Mouse (Mus musculus) forebrain, embryonic 13.5 days (tissue): ENCODE results near the gene Kif5c. TPM values are rescaled to one million over a fixed set of nuclear protein-coding genes. Genes with fewer than 3 reads are reported as not detected.

Experiments
- ATAC-seq: fragments of 200-750 bp; cut with Nextera tagmentation; 2 replicates; pipeline ENCODE4 v1.8.0; 2017
- H3K27ac ChIP-seq: fragments of 300-500 bp; sonication (generic); 2 replicates; pipeline ENCODE4 v1.5.1; 2015; ENCODE audit warnings: inconsistent platforms, mild to moderate bottlenecking, moderate library complexity
- H3K27me3 ChIP-seq: fragments of 300-500 bp; sonication (generic); 2 replicates; pipeline ENCODE4 v1.6.1; 2015; ENCODE audit warnings: mild to moderate bottlenecking, inconsistent platforms
- H3K36me3 ChIP-seq: fragments of 300-500 bp; sonication (generic); 2 replicates; pipeline ENCODE4 v1.6.1; 2015; ENCODE audit warnings: mild to moderate bottlenecking, inconsistent platforms; ENCODE audit not compliant: poor library complexity, severe bottlenecking
- H3K4me1 ChIP-seq: fragments of 300-500 bp; sonication (generic); 2 replicates; pipeline ENCODE4 v1.6.1; 2015; ENCODE audit warnings: inconsistent platforms
- H3K4me2 ChIP-seq: fragments of 300-500 bp; sonication (generic); 2 replicates; pipeline ENCODE4 v1.6.1; 2015; ENCODE audit warnings: inconsistent platforms, mild to moderate bottlenecking, moderate library complexity
- H3K4me3 ChIP-seq: fragments of 300-500 bp; sonication (generic); 2 replicates; pipeline ENCODE4 v1.5.1; 2015; ENCODE audit warnings: mild to moderate bottlenecking, inconsistent platforms
- H3K9ac ChIP-seq: fragments of 300-500 bp; sonication (generic); 2 replicates; pipeline ENCODE4 v1.6.1; 2015; ENCODE audit warnings: mild to moderate bottlenecking, inconsistent platforms
- H3K9me3 ChIP-seq: fragments of 300-500 bp; sonication (generic); replicated peaks from 2 replicates; pipeline ENCODE4 v1.6.1; 2016; ENCODE audit warnings: inconsistent platforms
- WGBS: fragments of 180-500 bp; shearing (Covaris S2); methylation state at CpG from one replicate; pipeline ENCODE4 v1.1.7; 2015; 5-methylcytosine and 5-hydroxymethylcytosine counted together
- polyA plus RNA-seq: library from polyadenylated mRNA; unstranded; fragments of >200 nt; fragmentation: Nextera tagmentation; extraction: Ambion mirVana; gene quantifications from 2 replicates; pipeline ENCODE4 v1.2.1, GENCODE M21; 2015

Gene Kif5c
- polyA plus RNA-seq, 1 experiment from 2014 or later, result 129 TPM

DNA sequence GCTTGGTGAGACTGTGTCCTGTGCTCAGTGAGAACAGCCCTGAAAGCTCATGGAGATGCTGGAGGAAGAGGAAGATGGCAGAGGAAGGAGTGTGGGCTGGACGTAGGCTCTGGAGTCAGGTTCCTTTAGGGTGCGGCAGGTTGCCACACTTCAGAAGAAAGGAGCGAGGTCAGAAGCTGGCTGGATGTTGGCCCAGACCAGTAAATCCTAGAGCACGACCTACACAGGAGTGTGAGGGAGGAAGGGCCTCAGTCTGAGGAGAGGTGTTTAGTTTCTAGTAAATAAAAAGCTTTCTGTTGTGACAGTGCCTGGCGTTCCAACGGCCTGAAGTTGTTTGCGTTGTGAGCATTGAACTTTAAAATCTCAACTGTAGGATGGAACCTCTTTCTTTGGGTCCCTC lies 59.3 kb downstream of the Kif5c start:
- Histone ChIP-seq H3K4me1 (peaks cover 53% of the 10 kb centered on the region), H3K36me3 (peaks cover 22% of the 10 kb centered on the region; the same call in 1 of the 2 replicates), H3K27ac (peak overlapping the region; percentile 61), H3K4me3 (no peak overlapping the region), H3K9me3 (no peaks in the 10 kb centered on the region), H3K9ac (no peak overlapping the region), H3K27me3 (no peaks in the 10 kb centered on the region), H3K4me2 (no peak overlapping the region)
- 76% methylated on average over 7 of the region's 7 CpGs for WGBS
- 0 out of 2 replicates have a peak, but pooled peaks have one; percentile 14 for ATAC-seq

DNA sequence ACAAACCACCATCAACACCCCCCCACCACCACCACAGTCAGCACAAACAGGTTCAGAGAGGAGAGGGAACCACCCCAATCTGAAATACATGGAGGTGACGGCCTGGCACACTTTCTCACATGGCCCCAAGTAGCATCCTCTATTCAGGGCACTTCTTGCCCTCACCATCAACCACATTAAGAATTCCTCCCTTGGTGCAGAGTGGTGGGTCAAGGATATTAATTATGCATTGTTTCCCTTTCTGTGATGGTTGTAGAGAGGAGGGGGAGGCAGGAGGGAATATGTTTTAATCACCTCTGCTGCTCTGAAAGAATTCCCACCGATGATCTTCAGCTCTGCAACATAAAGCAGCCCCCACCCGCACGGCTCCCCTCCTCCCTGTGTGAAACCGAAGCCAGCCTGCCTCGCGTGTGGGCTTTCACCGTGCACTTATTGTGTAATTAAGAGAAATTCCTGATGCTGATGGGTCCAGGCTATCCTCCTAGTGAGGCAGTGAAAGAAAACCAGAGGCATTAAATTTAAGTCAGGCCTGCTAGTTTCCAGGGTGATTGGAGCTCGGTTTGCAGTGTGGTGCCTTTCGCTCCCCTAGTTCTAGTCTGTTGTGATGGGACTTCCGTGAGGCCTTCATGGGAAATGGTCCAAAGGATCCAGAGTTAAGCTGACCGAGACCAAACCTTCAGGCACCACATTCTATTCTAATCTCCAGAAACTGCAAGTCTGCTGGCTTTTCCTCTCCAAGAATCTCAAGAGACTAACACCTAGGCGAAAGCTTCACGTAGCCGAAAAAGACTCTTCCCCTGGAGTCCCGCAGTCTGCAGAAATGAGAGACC lies 60.3 kb downstream of the Kif5c start:
- Histone ChIP-seq H3K9ac (peak overlapping the region; percentile 16; the same call in 1 of the 2 replicates), H3K36me3 (peaks cover 26% of the 10 kb centered on the region; the same call in 1 of the 2 replicates), H3K4me2 (no peak overlapping the region), H3K9me3 (no peaks in the 10 kb centered on the region), H3K27ac (peak overlapping the region; percentile 61), H3K27me3 (no peaks in the 10 kb centered on the region), H3K4me1 (peaks cover 54% of the 10 kb centered on the region), H3K4me3 (no peak overlapping the region)
- peak; percentile 28 for ATAC-seq
- 54% methylated on average over 16 of the region's 16 CpGs for WGBS

DNA sequence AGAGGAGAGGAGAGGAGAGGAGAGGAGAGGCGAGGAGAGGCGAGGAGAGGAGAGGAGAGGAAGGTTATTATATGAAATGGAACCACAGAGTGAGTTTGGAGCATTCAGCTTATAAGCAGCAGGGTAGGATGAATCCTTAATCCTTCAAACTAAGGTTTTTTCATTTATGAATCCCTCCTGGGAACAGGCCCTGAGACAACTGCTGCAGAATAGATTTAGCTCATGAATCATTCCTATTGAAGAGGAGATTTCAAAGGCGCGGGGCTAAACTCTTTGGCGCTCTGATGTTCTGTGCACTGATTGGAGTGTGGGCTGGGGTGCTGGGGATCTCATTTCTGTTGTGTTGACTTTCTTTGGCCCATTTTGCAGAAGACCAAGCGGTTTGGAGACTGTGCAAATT lies 63.7 kb downstream of the Kif5c start:
- no peaks in the 10 kb centered on the region for H3K9me3 ChIP-seq
- ATAC-seq, result no peak
- H3K9ac ChIP-seq, result no peak overlapping the region
- no peak overlapping the region; the same call in 1 of the 2 replicates for H3K27ac ChIP-seq
- no peaks in the 10 kb centered on the region for H3K27me3 ChIP-seq
- no peak overlapping the region for H3K4me2 ChIP-seq
- no peak overlapping the region for H3K4me3 ChIP-seq
- H3K36me3 ChIP-seq, result peaks cover 27% of the 10 kb centered on the region; the same call in 1 of the 2 replicates
- WGBS, result 58% methylated on average over 5 of the region's 6 CpGs
- peaks cover 43% of the 10 kb centered on the region for H3K4me1 ChIP-seq

DNA sequence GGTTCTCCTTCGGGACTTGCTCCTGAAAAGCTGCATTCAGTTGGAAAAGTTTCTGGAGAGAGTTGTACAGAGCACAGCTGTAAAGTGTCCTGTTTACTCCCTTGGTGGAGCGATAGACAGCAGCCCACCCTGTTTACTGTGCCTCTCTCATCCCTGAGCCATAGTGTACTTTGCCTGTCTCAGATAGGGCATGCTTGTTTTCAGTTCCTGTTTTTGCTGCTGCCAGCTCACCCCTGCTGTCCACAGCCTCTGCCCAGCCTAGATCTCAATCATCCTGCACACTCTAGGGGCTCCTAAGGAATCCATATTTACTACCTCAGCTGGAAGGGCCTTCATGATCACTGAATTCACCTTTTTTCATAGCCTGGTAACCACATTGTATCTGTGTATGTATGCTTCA lies 65.7 kb downstream of the Kif5c start:
- Histone ChIP-seq H3K4me1 (peaks cover 28% of the 10 kb centered on the region), H3K36me3 (peaks cover 36% of the 10 kb centered on the region; the same call in 1 of the 2 replicates), H3K27ac (no peak overlapping the region), H3K9me3 (no peaks in the 10 kb centered on the region), H3K4me3 (no peak overlapping the region), H3K27me3 (no peaks in the 10 kb centered on the region), H3K4me2 (no peak overlapping the region), H3K9ac (no peak overlapping the region)
- 0 out of 2 replicates have a peak, but pooled peaks have one; percentile 36 for ATAC-seq
- 83% methylated on average over 2 of the region's 2 CpGs for WGBS

DNA sequence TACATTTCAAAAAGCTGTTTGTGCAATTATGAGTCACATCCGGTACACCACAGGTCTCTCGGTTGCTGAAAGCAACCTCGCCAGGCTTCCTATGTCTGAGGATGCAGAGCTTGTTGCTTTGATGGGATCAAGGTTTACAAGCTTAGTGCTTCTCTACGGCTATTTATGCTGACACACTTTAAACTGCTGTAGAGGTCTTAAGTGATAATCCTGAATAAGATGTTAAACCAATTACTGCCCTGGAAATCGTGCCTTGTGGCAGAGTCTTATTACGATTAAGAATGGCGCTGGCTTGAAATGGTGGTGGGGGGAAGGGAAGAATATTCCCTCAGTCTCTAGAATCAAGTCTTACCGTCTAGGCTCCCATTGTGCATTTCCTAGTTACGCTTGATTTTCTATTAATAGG lies 71.3 kb downstream of the Kif5c start:
- H3K27ac ChIP-seq, result peak overlapping the region; percentile 41
- peaks cover 29% of the 10 kb centered on the region for H3K36me3 ChIP-seq
- 31% methylated on average over 9 of the region's 9 CpGs for WGBS
- no peak overlapping the region for H3K9ac ChIP-seq
- peak; percentile 26; the same call in 1 of the 2 replicates for ATAC-seq
- no peaks in the 10 kb centered on the region for H3K9me3 ChIP-seq
- peaks cover 41% of the 10 kb centered on the region for H3K4me1 ChIP-seq
- H3K27me3 ChIP-seq, result no peaks in the 10 kb centered on the region
- H3K4me3 ChIP-seq, result no peak overlapping the region
- no peak overlapping the region for H3K4me2 ChIP-seq

DNA sequence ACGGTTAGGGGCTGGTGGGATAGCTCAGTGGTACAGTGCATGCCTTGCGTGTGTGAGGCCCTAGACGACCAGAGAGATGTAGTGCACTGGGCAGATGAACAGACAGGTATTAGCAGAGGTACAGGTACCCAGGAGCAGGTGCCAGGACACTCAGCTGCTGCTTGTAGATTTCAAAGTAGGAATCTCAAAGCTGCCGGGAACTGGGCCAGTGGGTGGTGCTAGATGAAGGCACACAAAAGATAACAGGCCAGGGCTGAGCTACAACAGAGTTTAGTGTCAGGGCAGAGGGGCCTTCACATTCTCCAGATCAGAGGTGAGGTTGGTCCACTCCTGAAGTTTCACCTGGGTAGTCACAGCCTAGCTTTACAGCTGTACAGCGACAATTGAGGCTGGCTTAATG lies 72.3 kb downstream of the Kif5c start:
- H3K4me2 ChIP-seq, result no peak overlapping the region
- 73% methylated on average over 5 of the region's 5 CpGs for WGBS
- H3K4me3 ChIP-seq, result no peak overlapping the region
- no peaks in the 10 kb centered on the region for H3K27me3 ChIP-seq
- peak overlapping the region; percentile 41; the same call in 1 of the 2 replicates for H3K27ac ChIP-seq
- peaks cover 37% of the 10 kb centered on the region for H3K36me3 ChIP-seq
- ATAC-seq, result peak; percentile 28; the same call in 1 of the 2 replicates
- no peak overlapping the region for H3K9ac ChIP-seq
- H3K4me1 ChIP-seq, result peaks cover 41% of the 10 kb centered on the region
- H3K9me3 ChIP-seq, result no peaks in the 10 kb centered on the region

DNA sequence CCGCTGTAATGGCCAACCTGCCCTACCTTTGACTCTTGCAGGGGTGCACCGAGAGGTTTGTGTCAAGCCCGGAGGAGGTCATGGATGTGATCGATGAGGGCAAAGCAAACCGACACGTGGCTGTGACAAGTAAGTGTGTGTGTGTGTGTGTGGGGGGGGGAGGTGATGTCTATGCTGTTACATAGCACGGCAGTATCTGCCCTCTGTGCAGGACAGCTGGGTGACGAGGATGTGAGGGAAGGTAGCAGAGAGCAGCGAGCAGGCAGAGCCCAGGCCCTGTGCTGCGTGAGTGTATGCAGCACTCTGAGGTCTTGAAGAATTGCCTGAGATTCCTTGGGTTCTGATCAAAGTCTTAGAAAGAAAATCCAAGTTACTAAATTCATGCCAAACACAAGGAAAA lies 75.6 kb downstream of the Kif5c start:
- ATAC-seq, result no peak
- peaks cover 50% of the 10 kb centered on the region for H3K36me3 ChIP-seq
- peaks cover 45% of the 10 kb centered on the region for H3K4me1 ChIP-seq
- no peak overlapping the region for H3K4me3 ChIP-seq
- no peak overlapping the region for H3K27ac ChIP-seq
- H3K27me3 ChIP-seq, result no peaks in the 10 kb centered on the region
- WGBS, result 66% methylated on average over 10 of the region's 10 CpGs
- no peak overlapping the region for H3K4me2 ChIP-seq
- no peak overlapping the region for H3K9ac ChIP-seq
- no peaks in the 10 kb centered on the region for H3K9me3 ChIP-seq

DNA sequence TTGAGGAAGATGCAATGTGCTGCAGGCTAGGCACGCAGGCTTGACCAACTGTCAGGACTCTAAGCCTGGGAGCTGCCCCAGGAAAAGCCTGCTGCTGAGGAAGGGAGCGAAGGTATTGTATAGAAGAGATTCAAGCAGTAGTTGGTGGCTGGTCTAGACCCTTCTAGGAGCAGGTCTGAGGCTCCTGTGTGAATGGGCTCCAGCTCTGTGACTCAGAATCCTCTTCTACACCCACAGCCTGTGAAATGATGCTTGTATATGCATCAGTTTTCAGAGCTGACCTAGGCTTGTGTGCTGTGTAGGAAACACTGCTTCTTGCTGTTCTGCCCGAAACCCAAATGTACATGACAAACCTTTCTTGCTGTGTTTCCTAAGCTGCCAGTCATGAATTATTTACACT lies 76.4 kb downstream of the Kif5c start:
- Histone ChIP-seq H3K9me3 (no peaks in the 10 kb centered on the region), H3K36me3 (peaks cover 51% of the 10 kb centered on the region), H3K27me3 (no peaks in the 10 kb centered on the region), H3K4me1 (peaks cover 38% of the 10 kb centered on the region), H3K4me3 (no peak overlapping the region), H3K9ac (no peak overlapping the region), H3K27ac (0 out of 2 replicates have a peak overlapping the region, but pooled peaks have one; percentile 17), H3K4me2 (no peak overlapping the region)
- ATAC-seq, result no peak
- WGBS, result 84% methylated on average over 3 of the region's 3 CpGs

DNA sequence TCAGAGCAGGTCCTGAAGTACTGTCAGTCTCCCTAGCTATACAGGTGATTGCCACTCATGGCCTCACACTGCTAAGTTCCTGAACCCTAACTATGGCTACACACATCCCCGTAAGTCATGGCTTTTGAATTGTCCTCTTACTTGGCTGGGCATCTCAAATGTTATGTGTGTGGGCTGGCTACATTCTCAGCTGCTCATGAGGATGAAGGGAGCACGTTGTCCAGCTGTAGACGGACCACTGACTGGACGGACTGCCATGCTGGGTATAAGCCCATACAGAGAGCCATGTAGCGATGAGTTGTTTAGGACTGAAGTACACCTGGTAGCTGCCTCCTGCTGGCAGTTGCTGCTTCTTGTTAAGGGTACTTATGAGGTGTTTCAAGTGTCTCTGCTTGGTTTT lies 79.8 kb downstream of the Kif5c start:
- WGBS, result 94% methylated on average over 5 of the region's 5 CpGs
- no peak overlapping the region for H3K4me3 ChIP-seq
- peaks cover 16% of the 10 kb centered on the region for H3K4me1 ChIP-seq
- H3K27me3 ChIP-seq, result no peaks in the 10 kb centered on the region
- H3K9ac ChIP-seq, result no peak overlapping the region
- no peak overlapping the region for H3K27ac ChIP-seq
- no peak for ATAC-seq
- no peak overlapping the region for H3K4me2 ChIP-seq
- peaks cover 82% of the 10 kb centered on the region for H3K36me3 ChIP-seq
- no peaks in the 10 kb centered on the region for H3K9me3 ChIP-seq

DNA sequence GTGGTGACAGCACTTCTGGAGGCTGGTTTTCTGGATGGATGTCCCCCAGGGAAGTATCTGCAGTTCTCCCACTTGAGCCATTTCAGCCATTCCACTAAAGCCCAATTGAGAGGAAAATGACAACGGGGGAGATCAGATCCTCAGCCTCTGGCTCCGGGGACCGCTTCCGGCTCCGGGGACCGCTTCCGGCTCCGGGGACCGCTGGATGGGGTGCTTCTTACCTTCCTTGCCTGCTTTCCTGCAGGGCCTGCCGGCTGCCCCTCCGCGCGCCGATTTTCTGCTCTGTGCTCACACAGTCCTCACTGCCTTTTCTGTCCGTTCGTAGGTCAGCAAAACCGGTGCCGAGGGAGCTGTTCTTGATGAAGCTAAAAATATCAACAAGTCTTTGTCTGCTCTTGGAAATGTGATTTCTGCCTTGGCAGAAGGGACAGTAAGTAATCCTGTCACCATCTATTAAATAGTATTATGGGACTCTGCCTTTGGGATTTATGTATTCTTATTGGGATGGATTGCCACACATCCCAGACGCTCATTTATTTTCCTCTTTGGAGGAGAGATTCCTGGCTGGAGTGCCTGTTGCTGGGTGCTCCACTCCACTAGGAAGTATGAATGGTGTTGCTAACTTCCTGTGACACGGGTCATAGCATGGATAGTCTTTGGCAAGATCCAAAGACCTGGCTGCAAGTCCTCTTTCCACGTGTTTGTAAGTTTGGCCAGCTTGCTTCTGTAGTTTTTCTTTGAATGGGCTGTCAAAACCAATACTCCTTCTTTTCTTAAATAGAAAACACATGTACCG lies 81.3 kb downstream of the Kif5c start:
- 97% methylated on average over 22 of the region's 22 CpGs for whole genome bisulfite sequencing
- no peak overlapping the region for H3K9ac ChIP-seq
- H3K4me2 ChIP-seq, result no peak overlapping the region
- peaks cover 86% of the 10 kb centered on the region for H3K36me3 ChIP-seq
- no peaks in the 10 kb centered on the region for H3K27me3 ChIP-seq
- H3K9me3 ChIP-seq, result no peaks in the 10 kb centered on the region
- H3K4me3 ChIP-seq, result no peak overlapping the region
- H3K4me1 ChIP-seq, result peaks cover 6% of the 10 kb centered on the region; the same call in 1 of the 2 replicates
- ATAC-seq, result no peak
- no peak overlapping the region for H3K27ac ChIP-seq

DNA sequence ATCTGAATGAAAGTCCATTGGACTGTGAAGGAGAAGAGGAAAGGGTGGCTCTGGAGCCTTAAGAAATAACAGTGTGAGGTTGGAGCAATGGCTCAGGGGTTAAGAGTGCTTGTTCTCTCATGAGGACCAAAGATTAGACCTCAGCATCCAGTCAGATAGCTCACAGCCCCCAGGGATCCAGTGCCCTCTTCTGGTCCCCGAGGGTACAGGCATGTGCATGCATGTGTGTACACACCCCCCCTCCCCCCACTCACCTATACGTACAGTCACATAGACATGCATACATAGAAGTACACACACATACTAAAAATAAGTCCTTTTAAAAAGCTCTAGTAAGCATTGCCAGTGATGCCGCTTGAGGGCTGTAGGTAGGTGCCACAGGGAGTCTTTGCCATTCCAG lies 91.1 kb downstream of the Kif5c start:
- Histone ChIP-seq H3K36me3 (peaks cover 73% of the 10 kb centered on the region), H3K27me3 (no peaks in the 10 kb centered on the region), H3K27ac (no peak overlapping the region), H3K4me1 (peaks cover 7% of the 10 kb centered on the region), H3K4me2 (no peak overlapping the region), H3K9me3 (no peaks in the 10 kb centered on the region), H3K9ac (no peak overlapping the region), H3K4me3 (no peak overlapping the region)
- ATAC-seq, result peak; percentile 55; the same call in 1 of the 2 replicates
- WGBS, result 72% methylated on average over 3 of the region's 3 CpGs

DNA sequence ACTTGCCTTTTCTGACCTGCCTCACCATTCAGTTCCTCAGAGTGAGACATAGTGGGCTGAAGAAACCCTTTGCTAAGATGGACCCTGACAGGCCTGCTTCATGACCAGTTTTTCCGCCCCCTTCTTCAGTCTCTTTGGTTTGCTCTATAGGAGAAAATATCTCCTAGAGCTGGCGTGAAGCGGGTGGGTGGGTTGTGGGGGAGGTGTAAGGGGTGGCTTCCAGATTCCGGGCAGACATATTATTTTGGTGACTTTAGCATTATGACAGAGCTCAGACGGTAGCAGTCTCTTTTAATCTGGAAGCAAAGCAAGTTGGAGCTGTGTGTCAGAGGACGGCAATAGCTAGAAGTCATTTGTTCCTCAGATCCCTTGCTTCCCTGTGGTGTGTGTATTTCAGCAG lies 92.6 kb downstream of the Kif5c start:
- ATAC-seq, result no peak
- WGBS, result 76% methylated on average over 6 of the region's 6 CpGs
- peak overlapping the region; percentile 26; the same call in 1 of the 2 replicates for H3K9ac ChIP-seq
- H3K4me2 ChIP-seq, result no peak overlapping the region
- no peak overlapping the region for H3K27ac ChIP-seq
- H3K27me3 ChIP-seq, result no peaks in the 10 kb centered on the region
- H3K4me1 ChIP-seq, result peaks cover 7% of the 10 kb centered on the region
- H3K9me3 ChIP-seq, result no peaks in the 10 kb centered on the region
- H3K36me3 ChIP-seq, result peaks cover 76% of the 10 kb centered on the region
- H3K4me3 ChIP-seq, result no peak overlapping the region
